Mouse (Mus musculus): Measurements from ENCODE around the gene Pirb.
"Not testable (repeated sequence)": the region's sequence is repeated elsewhere in the genome, so short reads cannot be mapped to it uniquely, and the experiment has no call there.

The Pirb gene

GRCm38 (mm10) chr7:3720268-3720667 lies at the start of gene Pirb:
Pirb (minus strand) TSS chr7:3720391.
- DNase-seq (ENCODE audit: low read depth, low spot score) = not testable (repeated sequence)

DNA sequence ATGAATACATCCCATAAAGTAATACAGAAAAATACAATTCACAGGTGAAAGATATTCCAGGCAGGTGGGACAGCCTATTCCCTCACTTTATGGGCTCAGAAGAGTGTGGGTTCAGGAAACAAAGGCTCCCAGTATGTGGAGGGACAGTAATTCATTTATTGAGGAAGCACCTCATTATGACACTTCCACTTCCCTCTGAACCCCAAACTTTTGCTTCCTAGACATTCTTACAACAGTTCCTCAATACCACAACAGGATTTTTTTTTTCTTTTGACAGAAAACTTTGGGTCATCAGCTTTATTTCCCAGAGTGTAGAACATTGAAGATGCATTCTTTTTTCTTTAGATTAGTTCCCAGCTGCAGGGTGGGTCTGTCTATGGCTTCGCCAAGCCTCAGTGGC lies 12.5 kb upstream of the Pirb start:
- DNase-seq (ENCODE audit: low read depth, low spot score) = not testable (repeated sequence)

- DNase-seq (ENCODE audit: low read depth, low spot score) = not testable (repeated sequence)
Observed at GRCm38 (mm10) chr7:3725459-3725858, 5.3 kb upstream of the Pirb start.

- no peak for DNase-seq (ENCODE audit: low read depth, low spot score)
Observed at GRCm38 (mm10) chr7:3715249-3715648, 4.9 kb downstream of the Pirb start.

DNA sequence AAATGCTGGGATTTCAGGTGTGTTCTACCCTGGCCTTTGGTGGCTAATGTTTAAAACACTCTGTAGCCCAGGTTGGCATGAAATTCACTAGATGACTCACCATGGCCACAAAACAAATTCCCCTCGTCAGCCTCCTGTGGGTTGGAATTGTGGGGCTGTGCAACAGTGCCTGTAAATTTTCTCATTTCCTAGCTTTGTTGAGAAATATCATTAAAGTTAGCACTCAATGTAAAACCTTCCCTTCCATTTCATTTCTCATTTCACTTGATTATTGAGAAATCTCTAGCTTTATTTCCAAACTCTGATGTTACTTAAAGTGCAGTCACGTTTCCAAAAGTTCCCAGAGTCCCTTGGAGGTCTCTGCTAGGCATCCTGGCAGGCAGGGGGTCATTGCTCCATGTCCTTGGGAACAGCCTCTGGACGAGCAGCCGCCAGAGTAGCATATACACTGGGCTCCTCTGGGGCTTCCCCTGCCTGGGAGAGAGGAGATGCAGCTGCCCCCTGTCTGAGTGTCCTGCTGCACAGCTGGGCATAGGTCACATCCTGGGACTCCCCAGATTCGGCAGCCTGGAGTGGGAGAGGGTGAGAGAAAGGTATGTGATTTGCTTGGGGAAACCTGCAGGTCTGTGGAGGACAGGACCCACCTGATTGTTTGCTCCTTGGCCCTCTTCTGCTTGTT lies 7.8 kb downstream of the Pirb start:
- DNase-seq (ENCODE audit: low read depth, low spot score) = no peak

GRCm38 (mm10) chr7:3709000-3709399 lies 11.2 kb downstream of the Pirb start:
- no peak for DNase-seq (ENCODE audit: low read depth, low spot score)

DNA sequence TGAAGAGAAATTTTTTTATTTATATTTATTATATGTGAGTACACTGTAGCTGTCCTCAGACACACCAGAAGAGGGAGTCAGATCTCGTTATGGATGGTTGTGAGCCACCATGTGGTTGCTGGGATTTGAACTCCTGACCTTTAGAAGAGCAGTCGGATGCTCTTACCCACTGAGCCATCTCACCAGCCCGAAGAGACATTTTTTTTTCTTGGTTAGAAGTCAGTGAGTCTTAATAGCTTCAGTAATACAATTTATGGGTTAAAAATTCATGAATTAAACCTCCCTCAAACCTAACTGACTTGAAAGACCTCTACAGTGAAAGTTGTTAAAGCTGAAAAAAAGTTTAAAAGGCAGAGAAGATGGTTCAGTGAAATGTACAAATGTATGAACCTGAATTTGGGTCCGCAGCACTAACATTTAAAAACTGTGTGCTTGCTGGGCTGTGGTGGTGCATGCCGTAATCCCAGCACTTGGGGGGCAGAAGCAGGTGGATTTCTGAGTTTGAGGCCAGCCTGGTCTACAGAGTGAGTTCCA lies 11.7 kb downstream of the Pirb start:
- not testable (repeated sequence) for DNase-seq (ENCODE audit: low read depth, low spot score)

DNA sequence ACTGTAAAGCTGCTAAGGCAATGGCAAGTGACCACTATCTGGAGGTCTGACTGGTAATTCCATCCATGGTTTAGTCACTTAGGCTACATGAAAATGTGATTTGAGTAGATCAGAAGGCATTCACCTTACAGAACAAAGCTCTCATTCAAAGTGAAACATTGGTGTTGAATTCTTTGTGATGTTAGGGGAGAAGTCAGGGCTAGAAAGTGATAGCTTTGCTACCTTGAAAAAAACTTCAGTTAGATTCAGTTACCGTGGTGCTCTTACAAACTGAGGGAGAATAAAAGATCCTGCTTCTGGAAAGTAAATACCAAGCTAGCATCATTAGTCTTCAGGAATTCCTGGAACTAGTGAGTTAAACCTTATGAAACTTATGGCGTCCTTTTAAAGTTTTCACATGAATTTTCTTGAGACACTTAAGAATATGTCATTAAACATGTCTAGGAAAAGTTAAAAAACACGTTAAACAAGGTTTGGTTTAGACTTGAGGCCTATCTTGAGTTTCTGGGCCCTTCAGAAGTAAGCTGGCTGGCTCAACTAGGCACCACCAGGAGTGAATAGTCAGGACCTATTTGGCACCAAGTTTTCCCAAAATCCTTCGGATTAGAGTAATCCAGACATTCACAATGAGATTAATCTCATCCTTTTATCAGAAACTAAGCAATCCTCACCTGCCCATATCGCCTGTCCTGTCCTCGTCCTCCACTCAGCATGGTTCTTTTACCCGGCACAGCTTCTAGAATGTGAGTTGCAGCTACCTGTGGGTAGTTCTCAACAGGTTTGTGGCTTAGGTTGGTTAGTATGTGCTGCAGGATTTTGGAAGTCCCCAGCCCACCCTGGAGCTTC lies 12.4 kb downstream of the Pirb start:
- DNase-seq (ENCODE audit: low read depth, low spot score) = no peak

GRCm38 (mm10) chr7:3707027-3707426 lies 13.2 kb downstream of the Pirb start:
- DNase-seq (ENCODE audit: low read depth, low spot score) = no peak

DNA sequence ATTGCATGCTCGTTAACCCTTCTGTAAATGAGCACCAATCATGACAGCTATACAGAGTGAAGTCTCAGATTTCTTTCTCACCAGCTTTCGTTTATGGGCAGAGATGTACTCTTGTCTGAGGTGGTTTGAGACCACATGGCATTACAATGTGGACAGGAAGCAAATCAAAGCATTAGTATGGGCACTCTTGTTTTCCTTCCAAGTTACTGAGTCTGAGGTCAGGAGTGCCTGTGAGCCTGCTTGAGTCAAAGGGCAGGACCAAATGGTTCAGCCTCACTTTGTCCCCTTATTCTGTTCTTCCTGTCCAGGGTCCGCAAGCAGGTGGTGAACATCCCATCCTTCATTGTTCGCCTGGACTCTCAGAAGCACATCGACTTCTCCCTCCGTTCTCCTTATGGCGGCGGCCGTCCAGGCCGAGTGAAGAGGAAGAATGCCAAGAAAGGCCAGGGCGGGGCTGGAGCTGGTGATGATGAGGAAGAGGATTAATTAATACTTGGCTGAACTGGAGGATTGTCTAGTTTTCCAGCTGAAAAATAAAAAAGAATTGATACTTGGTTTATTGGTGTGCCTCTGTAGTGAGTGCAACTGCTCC lies 13.8 kb downstream of the Pirb start:
- DNase-seq (ENCODE audit: low read depth, low spot score) = no peak

GRCm38 (mm10) chr7:3705911-3706310 lies 14.3 kb downstream of the Pirb start:
- DNase-seq (ENCODE audit: low read depth, low spot score) = no peak

GRCm38 (mm10) chr7:3705461-3705860 lies 14.7 kb downstream of the Pirb start:
- not testable (repeated sequence) for DNase-seq (ENCODE audit: low read depth, low spot score)

- DNase-seq (ENCODE audit: low read depth, low spot score) = no peak
Observed at GRCm38 (mm10) chr7:3704475-3704874, 15.7 kb downstream of the Pirb start.

- peak; percentile 95 for DNase-seq (ENCODE audit: low read depth, low spot score)
Observed at GRCm38 (mm10) chr7:3703879-3704441, 16.2 kb downstream of the Pirb start, which contains the start of gene Rps9. Rps9 (plus strand) TSS chr7:3703993.

GRCm38 (mm10) chr7:3703148-3703878 lies 16.9 kb downstream of the Pirb start:
- DNase-seq (ENCODE audit: low read depth, low spot score) = no peak

DNA sequence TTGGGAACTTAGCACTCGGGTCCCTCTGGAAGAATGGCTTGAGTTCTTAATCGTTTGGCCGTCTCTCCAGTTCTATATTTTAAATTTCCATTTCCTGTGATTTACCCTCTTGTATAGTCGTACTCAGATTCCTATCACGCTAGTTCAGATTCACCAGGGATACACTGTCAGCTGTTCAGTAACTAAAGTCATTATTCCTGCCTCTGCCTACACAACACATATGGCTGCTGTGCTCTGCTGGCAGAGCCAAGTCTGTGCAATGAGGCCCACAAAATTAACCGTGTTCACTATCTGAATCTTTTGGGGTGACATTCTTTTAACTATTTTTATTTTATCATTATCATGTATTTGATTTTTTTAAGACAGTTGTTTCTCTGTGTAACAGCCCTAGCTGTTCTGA lies 21.7 kb downstream of the Pirb start:
- no peak for DNase-seq (ENCODE audit: low read depth, low spot score)

DNA sequence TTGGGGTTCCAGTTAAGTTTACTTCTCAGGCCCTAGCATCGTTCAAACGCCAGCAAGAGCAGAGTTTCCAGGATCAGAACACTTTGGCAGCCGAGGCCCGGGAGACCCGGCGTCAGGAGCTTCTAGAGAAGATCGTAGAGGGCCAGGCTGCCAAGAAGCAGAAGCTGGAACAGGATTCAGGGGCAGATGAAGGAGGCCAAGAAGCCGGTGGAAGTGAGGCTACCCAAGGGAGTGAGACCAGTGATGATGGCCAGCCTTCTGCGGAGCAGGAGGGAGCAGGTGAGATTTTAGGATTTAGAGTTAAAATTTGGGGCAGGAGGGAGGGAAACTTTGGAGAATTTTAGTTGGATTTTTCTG lies 25.3 kb downstream of the Pirb start:
- not testable (repeated sequence) for DNase-seq (ENCODE audit: low read depth, low spot score)

- peak; percentile 24 for DNase-seq (ENCODE audit: low read depth, low spot score)
Observed at GRCm38 (mm10) chr7:3694076-3694948, 25.9 kb downstream of the Pirb start.

GRCm38 (mm10) chr7:3693809-3694075 lies 26.4 kb downstream of the Pirb start:
- no peak for DNase-seq (ENCODE audit: low read depth, low spot score)

- peak; percentile 89 for DNase-seq (ENCODE audit: low read depth, low spot score)
Observed at GRCm38 (mm10) chr7:3692987-3693808, 27.0 kb downstream of the Pirb start, which contains the start of gene Mboat7. Mboat7 (minus strand) TSS chr7:3693523.
